Mouse (Mus musculus) brain, embryonic 14.5 days (tissue): ENCODE results near the gene Atp1a1.

Experiments
- CTCF ChIP-seq: fragments of 200-500 bp; IDR thresholded peaks from 2 replicates; pipeline ENCODE4 v1.5.1; 2012; ENCODE audit warnings: inconsistent platforms, mild to moderate bottlenecking, moderate library complexity, borderline replicate concordance; ENCODE audit not compliant: insufficient read depth, insufficient read length; ENCODE audit errors: extremely low read depth
- POLR2A ChIP-seq: fragments of 200-500 bp; IDR thresholded peaks from 2 replicates; pipeline ENCODE4 v1.6.1; 2012; ENCODE audit warnings: mild to moderate bottlenecking, inconsistent platforms, borderline replicate concordance; ENCODE audit not compliant: poor library complexity, insufficient read depth, insufficient read length, severe bottlenecking; ENCODE audit errors: extremely low read depth

DNA sequence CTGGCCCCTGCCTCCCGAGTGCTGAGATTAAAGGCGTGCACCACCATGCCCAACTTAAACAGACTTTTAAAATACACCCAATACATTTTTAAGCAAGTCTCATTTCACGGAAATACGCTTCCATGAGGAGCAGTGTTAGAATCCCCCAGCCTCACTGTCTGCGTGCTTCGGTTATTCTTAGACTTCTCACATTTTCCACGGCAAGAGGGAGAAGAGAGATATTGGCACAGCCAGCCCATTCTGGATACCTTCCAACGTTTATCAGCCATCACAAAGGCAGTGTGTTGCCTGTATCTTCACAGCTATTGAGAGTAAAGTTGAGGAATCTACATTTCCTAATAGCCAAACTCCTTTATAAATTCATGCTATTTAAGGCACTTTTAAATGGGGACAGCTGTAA lies 7.8 kb downstream of the Atp1a1 start:
- TF ChIP-seq CTCF (no peak), POLR2A (no peak)
